Mouse (Mus musculus) MEL (cell line): ENCODE data around the gene Msi2.

Source experiments
- CHD2 ChIP-seq: IDR thresholded peaks from 2 replicates; pipeline ENCODE4 v1.6.1; 2011; ENCODE audit warnings: low read length, improper control_type of control experiment
- E2F4 ChIP-seq: IDR thresholded peaks from 2 replicates; pipeline ENCODE4 v1.6.1; 2011; ENCODE audit warnings: low read depth, low read length, improper control_type of control experiment, borderline replicate concordance
- MAFK ChIP-seq: IDR thresholded peaks from 2 replicates; pipeline ENCODE4 v1.6.1; 2011; ENCODE audit warnings: low read depth, mild to moderate bottlenecking, low read length, improper control_type of control experiment, borderline replicate concordance
- MEF2A ChIP-seq: IDR thresholded peaks from 2 replicates; pipeline ENCODE4 v1.6.1; 2014; ENCODE audit warnings: low read depth, mild to moderate bottlenecking, inconsistent platforms, low read length, improper control_type of control experiment; ENCODE audit not compliant: poor library complexity, insufficient replicate concordance, severe bottlenecking; ENCODE audit errors: extremely low read depth
- POLR2A ChIP-seq, 2 experiments: IDR thresholded peaks; 2 replicates each; pipeline ENCODE4 v1.6.1; 2011 to 2012; ENCODE audit warnings: low read length in 2 of 2, mild to moderate bottlenecking in 2 of 2, control low read depth in 1 of 2, improper control_type of control experiment in 1 of 2, low read depth in 1 of 2, moderate library complexity in 1 of 2; ENCODE audit not compliant: control insufficient read depth in 1 of 2, insufficient read depth in 1 of 2, poor library complexity in 1 of 2
- POLR2AphosphoS2 ChIP-seq: IDR thresholded peaks from 2 replicates; pipeline ENCODE4 v1.6.1; 2011; ENCODE audit warnings: low read length, improper control_type of control experiment
- RCOR1 ChIP-seq: IDR thresholded peaks from 2 replicates; pipeline ENCODE4 v1.6.1; 2012; ENCODE audit warnings: low read depth, mild to moderate bottlenecking, inconsistent platforms, low read length, improper control_type of control experiment
- TAL1 ChIP-seq: IDR thresholded peaks from 2 replicates; pipeline ENCODE4 v1.6.1; 2012; ENCODE audit warnings: mild to moderate bottlenecking, inconsistent platforms, low read length, moderate library complexity, mixed read lengths
- USF2 ChIP-seq, 2 experiments: IDR thresholded peaks; 2 replicates each; pipeline ENCODE4 v1.6.1; 2011 to 2012; ENCODE audit warnings: improper control_type of control experiment in 2 of 2, low read length in 2 of 2, borderline replicate concordance in 1 of 2, inconsistent platforms in 1 of 2, low read depth in 1 of 2, mild to moderate bottlenecking in 1 of 2; ENCODE audit not compliant: insufficient read depth in 1 of 2

- TF ChIP-seq TAL1 (no peak), RCOR1 (no peak; the same call in 1 of the 2 replicates), POLR2AphosphoS2 (no peak), E2F4 (no peak), MEF2A (no peak), POLR2A (IDR thresholded peaks at IDR 0.05; ENCODE audit: control insufficient read depth in 1 of 2, insufficient read depth in 1 of 2, low read depth in 1 of 2, low read length in 2 of 2, poor library complexity in 1 of 2) (no peak), USF2 (IDR thresholded peaks at IDR 0.05; ENCODE audit: borderline replicate concordance in 1 of 2, insufficient read depth in 1 of 2, low read depth in 1 of 2, low read length in 2 of 2) (no peak), MAFK (no peak), CHD2 (no peak)
Observed at GRCm38 (mm10) chr11:88555232-88555818, 163.0 kb downstream of the Msi2 start.
